Mouse (Mus musculus) kidney, adult 2 months (tissue): ENCODE data around the gene Actg2.

ENCODE experiments used
- CTCF ChIP-seq: fragments of 200-500 bp; conservative IDR thresholded peaks from 2 replicates; pipeline ENCODE4 v1.5.1; 2011; ENCODE audit warnings: low read depth, mild to moderate bottlenecking, control low read depth, low read length, moderate library complexity, mixed read lengths; ENCODE audit not compliant: insufficient read depth, insufficient read length
- POLR2A ChIP-seq: fragments of 200-500 bp; IDR thresholded peaks from one replicate; pipeline ENCODE4 v1.6.1; 2011; ENCODE audit warnings: low read depth, low read length, control low read depth

DNA sequence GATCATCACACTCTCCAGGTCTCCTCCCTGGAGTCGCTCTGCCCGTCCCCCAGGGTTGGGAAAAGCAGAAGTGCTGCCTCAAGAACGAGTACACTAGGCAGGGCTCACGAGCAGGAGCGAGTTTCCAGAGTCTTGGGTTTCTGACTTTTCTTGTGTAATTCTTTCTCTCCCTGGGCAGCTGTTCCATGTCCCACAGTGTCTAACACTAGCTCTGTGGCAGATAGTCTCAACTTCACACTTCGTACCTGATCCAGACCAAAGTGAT, 662 bp upstream of the Actg2 start:
- TF ChIP-seq POLR2A (no peak), CTCF (no peak)
